Mouse (Mus musculus): ENCODE results near the gene Tmem238.

Tmem238 gene

DNA sequence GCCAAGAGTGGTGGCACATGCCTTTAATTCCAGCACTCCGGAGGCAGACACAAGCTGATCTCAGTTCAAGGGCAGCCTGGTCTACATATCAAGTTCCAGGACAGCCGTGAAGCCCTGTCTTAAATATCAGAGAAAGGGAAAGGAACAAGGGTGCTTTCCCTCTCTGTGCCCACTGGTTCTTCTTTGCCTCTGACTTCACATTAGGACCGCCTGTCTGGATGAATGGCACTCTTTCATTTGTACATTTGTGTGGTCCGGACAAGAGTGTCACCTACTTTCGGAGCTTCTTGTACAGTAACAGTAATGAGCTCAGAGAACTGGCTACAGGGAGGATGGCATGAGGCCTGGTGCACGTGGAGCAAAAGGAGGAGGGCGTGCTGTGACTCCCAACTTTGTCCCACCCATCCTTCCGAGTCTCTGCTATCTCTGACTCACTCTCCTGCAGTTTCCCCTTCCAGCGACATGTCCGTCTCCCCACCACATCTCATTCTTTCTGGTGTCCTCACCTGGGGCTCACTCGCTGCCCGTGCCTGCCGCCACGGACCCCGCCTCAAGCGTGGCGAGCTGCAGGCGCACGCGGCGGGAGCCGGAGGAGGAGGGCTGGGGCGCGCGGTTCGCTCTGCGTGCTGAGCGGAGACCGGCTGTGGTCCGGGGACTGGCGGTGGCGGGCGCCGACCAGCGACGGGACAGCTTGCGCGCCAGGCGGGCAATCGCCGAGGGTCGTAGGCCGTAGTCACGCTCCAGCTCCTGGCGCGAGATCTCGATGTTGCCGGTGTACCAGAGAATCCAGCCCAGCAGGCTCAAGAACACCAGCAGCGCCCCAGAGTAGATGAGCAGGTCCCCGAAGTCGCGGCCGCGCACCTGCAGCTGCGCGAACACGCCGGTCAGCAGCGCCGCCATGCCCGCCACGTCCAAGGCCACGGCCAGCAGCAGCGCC lies 689 bp downstream of the Tmem238 start:
- WGBS, result 2% methylated on average over 64 of the region's 64 CpGs

DNA sequence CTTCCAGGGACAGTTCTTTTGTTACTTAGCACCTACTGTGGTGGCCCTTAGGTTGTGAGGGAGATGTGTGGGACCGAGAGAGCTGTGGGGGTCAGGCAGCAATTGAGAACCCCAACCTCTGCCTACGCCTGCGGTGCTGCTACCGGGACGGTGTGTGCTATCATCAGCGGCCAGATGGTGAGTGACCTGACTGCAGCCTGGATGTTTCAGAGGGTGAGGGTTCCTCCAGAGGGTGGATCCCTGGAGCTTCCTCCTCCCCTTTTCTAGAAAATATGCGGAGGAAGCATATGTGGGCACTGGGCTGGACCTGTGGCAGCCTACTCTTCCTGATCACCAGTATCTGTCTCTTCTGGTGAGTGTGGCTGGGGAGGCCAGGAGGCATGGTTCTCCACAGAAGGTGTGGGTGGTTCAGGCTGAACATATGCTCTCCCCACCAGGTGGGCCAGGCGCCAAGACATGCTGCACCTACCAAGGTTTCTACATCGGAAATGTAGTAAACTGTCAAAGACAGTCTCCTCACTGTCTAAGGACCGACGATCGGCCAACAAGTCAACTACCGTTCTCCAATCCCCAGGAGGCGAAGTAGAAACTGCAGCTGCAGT lies 5.7 kb downstream of the Tmem238 start:
- 54% methylated on average over 14 of the region's 14 CpGs for WGBS

DNA sequence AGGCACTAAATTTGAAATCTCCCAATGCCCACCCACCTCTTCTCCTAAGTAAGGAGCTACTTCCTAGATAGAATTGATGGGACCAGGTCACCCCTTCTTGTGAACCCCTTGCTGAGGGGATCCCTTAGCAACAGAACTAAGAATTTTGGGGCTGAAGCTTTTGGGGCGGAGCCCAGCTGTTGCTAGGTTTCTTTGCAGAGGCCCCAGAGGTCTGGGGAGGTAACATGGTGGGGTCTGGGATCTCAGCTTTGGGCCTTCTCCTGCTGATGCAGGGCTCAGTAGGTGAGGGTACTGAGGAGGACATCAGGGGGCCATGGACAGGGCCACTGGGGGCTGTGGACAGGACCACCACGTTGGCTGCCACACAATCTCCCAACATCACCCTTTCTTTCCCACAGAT lies 6.7 kb downstream of the Tmem238 start, which contains the start of the genes Il11 and Tmem190:
TSS of gene Il11 (minus strand) at position 101 of the 400 bp plus-strand sequence.
TSS of gene Tmem190 (plus strand) at position 179 of the 400 bp plus-strand sequence.
- 80% methylated on average over 2 of the region's 2 CpGs for WGBS

DNA sequence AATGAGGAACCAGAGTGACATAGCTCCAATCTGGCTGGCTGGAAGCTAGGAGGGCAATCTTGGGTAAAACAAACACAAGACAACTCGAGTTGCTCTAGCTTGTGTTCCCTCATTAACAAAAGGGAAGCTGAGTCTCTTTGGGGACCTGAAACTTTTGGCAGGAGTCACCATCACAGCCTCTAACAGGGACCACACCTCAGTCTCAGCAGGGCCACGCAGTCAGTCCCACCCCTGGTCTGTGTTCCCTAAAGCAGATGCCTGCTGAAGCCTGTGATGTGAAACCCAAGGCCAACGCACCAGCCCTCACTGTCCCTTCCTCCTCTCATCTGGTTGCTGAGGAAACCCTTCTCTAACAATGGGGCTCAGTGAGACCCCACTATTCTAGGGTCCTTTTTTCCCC lies 7.3 kb downstream of the Tmem238 start:
- WGBS, result 77% methylated on average over 3 of the region's 3 CpGs

DNA sequence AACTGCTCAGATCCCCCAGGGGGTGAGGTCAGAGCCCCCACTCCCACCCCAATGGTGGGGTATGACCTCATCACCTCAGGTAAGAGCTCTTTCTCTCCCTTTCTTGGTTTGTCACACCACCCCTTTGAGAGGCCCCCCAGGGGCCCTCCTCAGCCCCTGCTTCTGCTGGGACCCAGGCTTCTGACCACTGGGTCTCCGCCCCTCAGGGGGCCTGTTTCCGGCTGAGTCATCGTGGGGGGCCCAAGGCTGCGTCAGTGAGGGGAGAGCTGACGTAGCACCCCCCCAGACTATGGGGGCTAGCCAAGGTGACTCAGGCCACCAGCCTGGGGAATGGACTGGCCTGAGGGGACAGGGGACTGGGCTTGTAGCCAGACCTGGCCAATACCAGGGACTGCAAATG lies 9.5 kb downstream of the Tmem238 start:
- 46% methylated on average over 5 of the region's 5 CpGs for WGBS

DNA sequence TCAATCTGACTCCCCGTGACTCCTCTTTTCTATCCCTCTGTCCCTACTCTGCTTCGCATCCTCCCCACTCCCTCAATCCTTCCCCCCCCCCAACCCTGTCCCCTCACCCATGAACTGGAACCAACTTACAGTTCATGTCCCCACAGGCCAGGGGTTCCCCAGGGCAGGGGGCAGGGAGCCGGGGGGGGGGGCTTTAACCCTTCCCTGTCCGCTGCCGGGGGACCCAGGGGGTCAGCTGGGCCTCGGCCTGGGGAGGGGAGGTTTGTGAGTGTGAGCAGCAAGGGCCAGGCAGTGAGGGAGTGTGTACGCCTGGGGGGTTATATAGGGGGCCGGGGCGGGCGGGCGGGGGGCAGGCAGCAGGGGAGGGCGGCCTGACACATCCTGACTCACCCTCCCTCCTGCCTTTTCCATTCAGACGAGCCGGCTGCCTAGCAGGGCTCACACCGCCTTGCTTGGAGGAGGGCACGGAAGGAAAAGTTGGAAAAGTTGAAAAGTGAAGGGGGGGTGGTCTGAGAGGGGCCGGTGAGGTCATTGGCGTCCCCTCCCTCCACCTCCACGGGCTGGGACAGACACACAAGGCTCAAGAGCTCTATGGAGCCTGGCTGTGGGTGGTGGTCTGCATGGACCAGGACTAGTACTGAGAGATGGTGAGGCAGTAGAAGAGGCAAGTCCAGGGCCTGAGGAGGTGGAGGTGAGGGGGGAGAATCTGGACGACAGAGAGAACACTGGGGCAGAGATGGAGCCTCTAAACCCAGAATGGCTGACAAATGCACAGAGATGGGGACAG lies 11.4 kb downstream of the Tmem238 start:
- WGBS, result 9% methylated on average over 17 of the region's 20 CpGs

DNA sequence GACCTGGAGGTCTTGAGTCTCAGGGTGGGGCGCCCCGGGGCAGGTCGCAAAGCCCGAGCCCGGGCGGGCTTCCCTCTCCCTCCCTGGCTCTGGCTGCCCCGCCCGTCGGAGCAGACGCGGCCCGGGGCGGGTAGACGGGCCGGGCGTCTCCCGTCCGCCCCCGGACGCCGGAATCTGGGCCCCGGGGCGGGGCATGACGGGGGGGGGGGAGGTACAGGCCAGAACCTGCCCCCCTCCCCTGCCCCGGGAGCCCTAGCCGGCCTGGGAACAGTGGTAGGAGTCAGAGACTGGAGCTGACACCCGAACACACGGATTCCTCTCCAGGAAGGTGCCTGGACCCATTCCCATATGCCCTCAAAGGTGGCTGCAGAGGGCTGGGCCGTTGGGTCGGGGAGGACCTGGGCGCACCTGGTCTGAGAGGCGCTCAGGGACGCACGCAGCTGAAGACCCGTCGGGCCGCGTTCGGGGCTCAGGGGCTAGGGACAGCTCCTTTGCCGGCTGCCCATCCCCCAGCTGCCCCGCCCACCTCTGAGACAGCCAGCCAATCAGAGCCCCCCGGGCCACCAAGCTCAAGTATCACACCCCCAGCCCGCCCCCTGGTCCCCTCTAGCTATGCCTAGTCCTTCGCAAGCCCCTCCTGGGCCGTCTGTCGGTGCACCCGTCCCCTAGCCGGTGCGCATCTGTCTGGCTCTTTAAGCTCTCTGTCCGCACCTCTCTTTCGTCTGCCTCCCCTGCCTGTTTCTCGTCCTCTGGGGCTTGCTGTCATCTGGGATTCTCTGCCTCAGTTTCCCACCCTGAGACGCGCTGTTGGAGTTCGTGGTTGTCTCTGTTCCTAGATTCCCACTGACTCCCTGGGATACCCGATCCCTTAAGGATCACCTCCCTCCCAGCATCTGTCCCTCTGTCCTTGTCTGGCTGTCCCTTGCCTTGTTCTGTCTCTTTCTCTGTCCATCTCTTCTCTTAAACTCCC lies 12.3 kb downstream of the Tmem238 start:
- WGBS, result 3% methylated on average over 55 of the region's 56 CpGs

DNA sequence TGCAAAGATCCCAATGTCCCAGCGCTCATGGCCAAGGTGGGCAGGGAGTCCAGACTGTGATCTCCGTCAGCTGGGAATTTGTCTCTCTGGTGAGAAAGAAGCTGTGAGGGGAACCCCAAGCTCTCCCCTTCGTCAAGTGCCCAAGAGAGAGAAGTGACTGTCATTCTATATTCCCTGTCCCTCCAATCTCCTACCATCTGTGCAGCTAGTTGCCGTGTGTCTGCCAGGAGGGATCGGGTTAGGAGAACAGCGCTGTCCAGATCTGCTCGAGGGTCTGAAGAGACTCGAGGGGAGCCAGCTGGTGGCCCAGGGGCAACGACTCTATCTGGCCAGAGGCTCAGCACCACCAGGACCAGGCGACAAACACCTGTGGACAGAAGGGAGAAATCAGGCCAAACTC lies 13.3 kb downstream of the Tmem238 start:
- WGBS, result 60% methylated on average over 10 of the region's 10 CpGs

DNA sequence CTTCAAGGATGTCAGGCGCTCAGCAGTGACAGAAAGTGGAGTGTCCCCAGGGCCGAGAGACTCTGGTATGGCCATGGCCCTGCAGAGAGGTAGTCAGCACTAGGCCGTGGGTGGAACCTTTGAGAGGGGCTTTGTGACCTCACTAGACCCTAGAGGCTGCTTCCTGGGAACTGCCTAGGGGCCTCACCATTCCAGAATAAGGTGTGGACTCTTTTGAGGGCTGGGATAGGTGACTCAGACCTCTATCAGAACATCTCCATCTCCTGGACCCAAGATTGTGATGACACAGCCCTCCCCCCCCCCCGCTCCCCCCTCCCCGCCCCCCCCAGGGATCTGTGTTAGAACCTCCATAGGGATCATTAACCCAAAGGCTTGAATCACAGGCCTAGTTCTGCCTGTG lies 18.3 kb downstream of the Tmem238 start, which contains the start of gene Fam71e2:
TSS of gene Fam71e2 (minus strand) at position 101 of the 400 bp plus-strand sequence.
- WGBS, result 80% methylated on average over 5 of the region's 5 CpGs

DNA sequence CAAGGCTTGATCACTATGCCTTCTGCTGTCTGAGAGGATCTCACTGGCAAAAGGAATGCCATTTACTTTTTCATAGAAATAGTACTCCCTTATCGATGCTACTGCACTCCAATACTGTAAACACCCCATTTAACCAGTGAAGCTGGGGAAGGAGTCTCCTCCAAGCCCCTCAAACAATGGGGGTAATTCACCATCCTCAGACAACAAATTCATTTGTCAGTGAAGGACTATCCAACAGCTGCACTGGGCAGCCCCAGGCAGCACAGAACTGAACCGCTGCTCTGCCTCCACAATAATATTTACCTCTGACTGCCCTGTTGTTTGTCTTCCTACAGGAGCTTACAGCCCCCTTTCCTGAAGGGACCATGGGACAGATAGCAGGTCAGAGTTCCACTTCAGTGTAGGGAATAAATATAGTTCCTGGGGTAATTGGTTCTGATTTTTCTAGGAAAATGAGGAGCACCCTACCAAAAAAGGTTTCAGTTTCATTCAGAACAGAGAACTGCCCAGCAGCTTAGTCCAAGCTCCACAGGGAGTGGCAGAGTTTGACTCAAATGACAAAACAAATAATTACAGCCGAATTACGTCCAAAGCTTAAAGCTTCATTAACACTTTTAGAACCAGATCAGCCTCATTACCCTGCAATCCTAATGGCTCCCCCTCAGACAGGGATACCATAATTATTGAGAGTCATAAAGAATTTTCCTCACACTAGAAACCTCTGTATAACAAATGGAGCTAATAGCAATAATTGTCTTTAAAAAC lies 24.3 kb downstream of the Tmem238 start:
- WGBS, result 43% methylated on average over 4 of the region's 4 CpGs

DNA sequence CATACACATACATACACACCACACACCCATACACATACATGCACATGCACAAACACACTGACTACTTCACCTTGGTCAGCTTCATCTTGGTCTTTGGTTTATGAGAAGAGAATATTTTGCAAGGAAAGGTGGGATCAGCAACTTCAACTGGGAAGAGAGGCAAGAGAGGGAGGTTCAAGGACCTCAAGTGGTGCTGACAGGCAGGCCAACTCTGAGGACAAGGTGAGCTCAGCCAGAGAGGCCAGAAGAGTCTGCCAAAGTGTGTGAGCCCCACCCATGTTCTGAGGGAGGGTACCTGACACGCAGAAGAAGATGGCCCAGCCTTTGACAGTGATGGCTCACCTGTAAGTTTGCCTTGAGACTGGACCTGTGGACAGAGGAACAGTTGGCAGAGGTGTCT lies 29.8 kb downstream of the Tmem238 start:
- 57% methylated on average over 1 of the region's 1 CpGs for WGBS

DNA sequence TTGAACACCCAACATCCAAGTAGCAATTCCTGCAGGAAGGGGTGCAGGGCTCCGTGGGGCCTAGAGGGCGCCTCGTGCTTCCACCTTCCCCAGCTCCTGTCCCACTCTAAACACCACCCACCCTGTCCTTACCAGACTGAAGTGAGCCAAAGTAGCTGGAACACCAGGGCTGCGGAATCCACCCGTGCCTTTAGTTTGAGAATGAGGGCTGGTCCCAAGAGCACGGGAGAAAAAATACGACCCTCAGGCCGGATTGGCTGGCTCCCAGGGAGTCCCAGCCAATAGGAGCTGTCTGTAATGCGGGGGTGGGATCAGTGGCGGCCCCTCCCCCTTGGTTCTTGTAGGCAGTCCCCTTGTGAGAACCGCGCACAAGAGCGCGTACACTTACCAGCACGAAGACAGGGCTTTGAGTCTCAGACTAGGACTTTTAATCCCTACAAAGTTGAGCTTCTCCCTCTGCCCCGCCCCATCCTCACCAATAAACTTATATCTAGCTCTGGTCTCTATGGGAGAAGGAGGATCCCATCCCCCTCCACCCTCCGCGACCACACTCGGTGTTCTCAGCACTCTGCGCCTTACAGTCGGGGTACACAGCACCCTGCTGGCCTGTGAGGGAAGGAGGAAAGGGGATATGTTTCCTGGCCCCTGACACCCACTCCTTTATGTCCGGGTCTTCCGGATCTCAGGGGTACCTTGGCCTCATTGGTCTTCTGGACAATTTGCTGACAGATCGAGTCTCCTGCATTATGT lies 36.5 kb downstream of the Tmem238 start, which contains the start of gene Cox6b2:
TSS of gene Cox6b2 (minus strand) at position 274 of the 750 bp plus-strand sequence.
- WGBS, result 11% methylated on average over 24 of the region's 24 CpGs

DNA sequence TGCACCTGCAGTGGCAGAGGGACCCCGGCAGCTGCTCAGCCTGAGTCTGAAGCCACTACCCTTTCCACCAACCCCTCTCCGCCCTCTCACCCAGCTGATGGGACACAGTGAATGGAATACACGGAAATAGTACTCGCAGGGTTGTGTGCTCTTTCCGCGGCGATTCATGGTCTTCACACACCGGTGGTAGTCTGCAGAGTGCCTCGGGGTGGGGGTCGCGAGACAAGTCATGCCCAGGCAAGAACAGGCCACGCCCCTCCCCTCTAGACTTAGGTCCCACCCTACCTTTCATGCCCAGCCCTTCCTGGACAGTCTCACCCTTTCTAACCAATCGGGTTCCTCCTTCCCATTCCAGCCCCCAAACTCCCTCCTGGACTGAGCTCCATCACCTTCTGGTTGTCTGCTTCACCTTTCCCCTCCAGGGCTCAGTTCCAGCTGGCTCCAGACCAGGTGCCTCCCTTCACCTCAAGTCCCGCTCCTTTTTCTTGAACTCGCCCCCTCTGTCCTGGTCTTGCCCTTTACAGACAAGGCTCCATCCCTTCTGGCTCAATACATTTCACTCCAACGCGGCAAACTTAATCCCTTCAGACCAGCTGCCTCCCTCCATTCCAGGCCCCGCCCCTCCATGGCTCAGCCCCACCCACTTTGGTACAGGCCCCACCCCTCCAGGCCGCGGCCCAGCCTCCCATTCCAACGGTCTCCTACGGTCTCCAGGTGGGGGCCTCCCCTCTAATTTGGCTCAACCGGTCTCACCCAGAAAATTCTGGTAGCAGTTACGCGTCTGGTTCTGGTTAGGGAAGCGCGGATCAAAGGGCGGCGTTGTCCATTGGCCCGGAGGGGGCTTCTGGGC lies 37.3 kb downstream of the Tmem238 start:
- 4% methylated on average over 30 of the region's 30 CpGs for WGBS

DNA sequence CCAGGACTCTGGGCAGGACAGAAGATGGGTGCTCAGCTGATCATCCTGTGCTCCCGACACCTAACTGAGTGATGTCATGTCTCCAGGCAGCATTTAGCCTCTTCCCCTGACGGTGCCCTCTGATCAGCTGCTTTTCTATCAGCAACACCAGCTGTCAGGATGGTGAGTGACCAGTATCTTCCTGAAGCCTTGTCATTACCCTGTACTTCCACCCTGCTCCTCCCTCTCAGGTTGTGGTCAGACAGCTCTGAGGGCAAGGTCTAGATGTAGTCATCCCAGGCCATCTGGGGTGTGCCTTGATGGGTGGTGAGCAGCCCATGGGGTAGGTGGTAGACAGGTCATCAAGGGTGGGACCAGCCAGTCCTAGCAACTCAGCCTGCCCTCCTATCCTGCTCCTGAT lies 40.3 kb downstream of the Tmem238 start:
- 95% methylated on average over 2 of the region's 2 CpGs for WGBS

DNA sequence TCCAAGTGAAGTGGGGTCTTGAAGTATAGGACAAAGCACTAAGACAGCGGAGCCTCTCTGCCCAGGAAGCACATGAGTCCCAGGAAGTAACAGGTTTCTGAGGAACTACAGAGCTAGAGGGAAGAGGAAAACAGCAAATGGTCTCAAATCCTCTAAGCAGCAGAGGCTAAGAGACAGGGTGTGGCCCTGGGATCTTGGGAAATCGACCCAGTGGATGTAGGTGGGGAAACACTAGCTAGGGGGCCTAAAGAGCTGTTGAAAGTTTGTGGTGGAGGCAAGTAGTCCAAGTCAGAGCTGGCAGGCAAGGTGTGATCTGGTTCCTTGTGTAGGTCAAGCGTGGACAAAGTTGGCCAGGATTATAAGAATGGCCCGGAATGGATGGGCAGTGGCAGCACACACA lies 41.1 kb downstream of the Tmem238 start:
- 86% methylated on average over 4 of the region's 4 CpGs for WGBS

DNA sequence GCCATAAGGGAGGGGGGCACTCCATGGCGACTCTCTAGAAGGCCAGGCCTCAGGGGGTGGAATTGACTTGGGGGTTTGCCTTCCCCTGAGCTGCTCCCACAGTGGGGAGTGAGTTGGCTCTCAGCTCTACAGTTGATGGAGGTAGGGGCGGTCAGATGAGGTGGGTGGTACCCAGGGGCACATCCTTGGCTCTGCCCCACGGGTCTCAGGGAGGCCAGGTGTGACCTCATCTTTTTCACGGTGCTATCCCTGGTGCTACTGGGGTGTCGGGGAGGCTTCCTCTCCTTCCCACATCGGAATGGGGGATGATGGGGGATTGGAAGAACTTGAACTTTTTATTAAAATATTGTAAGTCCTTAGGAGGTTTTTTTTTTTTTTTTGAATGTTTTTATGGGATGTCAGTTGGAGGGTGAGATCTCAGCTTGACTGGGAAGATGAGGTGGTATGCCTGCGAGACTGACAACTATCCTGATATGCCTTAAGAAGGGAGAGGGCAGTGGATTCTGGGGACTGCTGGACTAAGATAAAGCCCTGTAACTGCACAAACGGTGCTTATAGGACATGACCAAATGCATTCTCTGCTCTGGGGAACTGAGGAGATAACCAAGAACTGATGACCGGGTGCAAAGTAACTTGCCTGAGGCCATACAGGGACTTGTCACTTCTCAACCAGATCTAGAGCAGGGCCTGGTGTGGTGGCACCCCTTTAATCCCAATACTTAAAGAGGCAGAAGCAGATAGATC lies 42.1 kb downstream of the Tmem238 start:
- 82% methylated on average over 9 of the region's 9 CpGs for WGBS

DNA sequence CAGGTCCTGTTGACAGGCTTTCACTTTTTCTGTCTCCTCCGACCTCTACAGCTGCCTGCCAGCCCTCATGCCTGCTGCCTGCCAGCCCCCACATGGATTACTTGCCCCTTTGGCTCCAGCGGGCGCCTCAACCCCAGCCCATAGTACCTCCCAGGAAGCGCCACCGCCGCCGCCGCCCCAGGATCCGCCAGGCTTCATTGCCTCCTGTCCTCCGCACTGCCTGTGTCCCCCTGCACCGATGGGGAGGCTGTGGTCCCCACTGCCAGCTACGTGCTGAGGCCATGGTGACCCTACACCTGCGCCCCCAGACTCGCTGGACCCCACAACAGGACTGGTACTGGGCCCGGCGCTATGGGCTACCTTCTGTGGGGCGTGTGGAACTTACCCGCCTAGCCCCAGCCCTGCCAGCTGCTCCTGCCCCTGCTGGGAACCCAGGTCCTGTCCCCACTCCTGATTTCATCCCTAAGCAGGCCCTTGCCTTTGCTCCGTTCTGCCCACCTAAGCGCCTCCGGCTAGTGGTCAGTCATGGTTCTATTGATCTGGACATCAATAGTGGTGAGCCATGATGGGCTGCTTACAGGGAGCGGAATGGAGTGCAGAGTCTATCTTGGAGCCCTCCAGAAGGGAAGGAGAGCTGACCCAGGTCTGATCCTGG lies 43.0 kb downstream of the Tmem238 start:
- WGBS, result 91% methylated on average over 22 of the region's 22 CpGs
